Mouse (Mus musculus): Measurements from ENCODE around the gene Taar6.

Gene Taar6

GRCm38 (mm10) chr10:23937613-23938012 lies 47.8 kb downstream of the Taar6 start:
- DNase-seq (ENCODE audit: low read depth, low spot score) = no peak

Data from brain, embryonic 18.5 days (tissue).